Mouse (Mus musculus): ENCODE results near the gene C2cd5. TPM values are rescaled to one million over a fixed set of nuclear protein-coding genes. Genes with fewer than 3 reads are reported as not detected.

Gene C2cd5
- polyA plus RNA-seq, 1 experiment from 2014 or later = 33.3 TPM

- Histone ChIP-seq H3K9ac (replicated peaks) (no peak overlapping the region), H3K4me1 (replicated peaks) (0 out of 2 replicates have a peak, but pooled peaks cover 9% of the 10 kb centered on the region), H3K36me3 (peaks cover 23% of the 10 kb centered on the region), H3K9me3 (no peaks in the 10 kb centered on the region), H3K27ac (no peak overlapping the region), H3K4me2 (no peak overlapping the region), H3K27me3 (no peaks in the 10 kb centered on the region), H3K4me3 (replicated peaks) (no peak overlapping the region)
- ATAC-seq (ENCODE audit: insufficient number of reproducible peaks, insufficient read depth, low FRiP score, low TSS enrichment, low read depth) = no peak
- 58% methylated on average over 11 of the region's 11 CpGs for WGBS
Measured at GRCm38 (mm10) chr6:143095126-143095525, 4.8 kb downstream of the C2cd5 start.

- H3K9me3 ChIP-seq = no peaks in the 10 kb centered on the region
- no peak for ATAC-seq (ENCODE audit: insufficient number of reproducible peaks, insufficient read depth, low FRiP score, low TSS enrichment, low read depth)
- no peak overlapping the region for H3K27ac ChIP-seq
- 54% methylated on average over 4 of the region's 4 CpGs for WGBS
- H3K4me1 ChIP-seq (replicated peaks) = no peaks in the 10 kb centered on the region
- peaks cover 41% of the 10 kb centered on the region for H3K36me3 ChIP-seq
- no peak overlapping the region for H3K4me3 ChIP-seq (replicated peaks)
- no peak overlapping the region for H3K4me2 ChIP-seq
- H3K9ac ChIP-seq (replicated peaks) = no peak overlapping the region
- no peaks in the 10 kb centered on the region for H3K27me3 ChIP-seq
Measured at GRCm38 (mm10) chr6:143092856-143093255, 7.1 kb downstream of the C2cd5 start.

- no peak for ATAC-seq (ENCODE audit: insufficient number of reproducible peaks, insufficient read depth, low FRiP score, low TSS enrichment, low read depth)
- peaks cover 53% of the 10 kb centered on the region for H3K36me3 ChIP-seq
Measured at GRCm38 (mm10) chr6:143091076-143091475, 8.9 kb downstream of the C2cd5 start.

GRCm38 (mm10) chr6:143087332-143087731, 12.6 kb downstream of the C2cd5 start:
- peaks cover 87% of the 10 kb centered on the region for H3K36me3 ChIP-seq
- H3K4me3 ChIP-seq (replicated peaks) = no peak overlapping the region
- no peaks in the 10 kb centered on the region for H3K27me3 ChIP-seq
- no peak overlapping the region for H3K4me2 ChIP-seq
- no peaks in the 10 kb centered on the region for H3K9me3 ChIP-seq
- no peak overlapping the region for H3K27ac ChIP-seq
- no peaks in the 10 kb centered on the region for H3K4me1 ChIP-seq (replicated peaks)
- no peak for ATAC-seq (ENCODE audit: insufficient number of reproducible peaks, insufficient read depth, low FRiP score, low TSS enrichment, low read depth)
- 93% methylated on average over 4 of the region's 4 CpGs for WGBS
- H3K9ac ChIP-seq (replicated peaks) = no peak overlapping the region

More at GRCm38 (mm10) chr6:143091076-143091475, 8.9 kb downstream of the C2cd5 start:
- H3K27ac ChIP-seq = no peak overlapping the region
- no peaks in the 10 kb centered on the region for H3K27me3 ChIP-seq
- no peaks in the 10 kb centered on the region for H3K9me3 ChIP-seq
- H3K4me2 ChIP-seq = no peak overlapping the region
- no peaks in the 10 kb centered on the region for H3K4me1 ChIP-seq (replicated peaks)
- H3K9ac ChIP-seq (replicated peaks) = no peak overlapping the region
- WGBS = 92% methylated on average over 6 of the region's 6 CpGs
- no peak overlapping the region for H3K4me3 ChIP-seq (replicated peaks)

GRCm38 (mm10) chr6:143085898-143086297, 14.0 kb downstream of the C2cd5 start:
- H3K27me3 ChIP-seq = no peaks in the 10 kb centered on the region
- no peaks in the 10 kb centered on the region for H3K4me1 ChIP-seq (replicated peaks)
- H3K36me3 ChIP-seq = peaks cover 82% of the 10 kb centered on the region
- 96% methylated on average over 1 of the region's 1 CpGs for WGBS
- no peaks in the 10 kb centered on the region for H3K9me3 ChIP-seq
- no peak overlapping the region for H3K4me2 ChIP-seq
- no peak for ATAC-seq (ENCODE audit: insufficient number of reproducible peaks, insufficient read depth, low FRiP score, low TSS enrichment, low read depth)
- H3K9ac ChIP-seq (replicated peaks) = no peak overlapping the region
- H3K27ac ChIP-seq = no peak overlapping the region
- H3K4me3 ChIP-seq (replicated peaks) = no peak overlapping the region

- whole genome bisulfite sequencing = 89% methylated on average over 2 of the region's 2 CpGs
- no peaks in the 10 kb centered on the region for H3K27me3 ChIP-seq
- H3K4me2 ChIP-seq = no peak overlapping the region
- no peak overlapping the region for H3K4me3 ChIP-seq (replicated peaks)
- H3K9ac ChIP-seq (replicated peaks) = no peak overlapping the region
- peaks cover 75% of the 10 kb centered on the region for H3K36me3 ChIP-seq
- H3K27ac ChIP-seq = no peak overlapping the region
- no peaks in the 10 kb centered on the region for H3K4me1 ChIP-seq (replicated peaks)
- no peaks in the 10 kb centered on the region for H3K9me3 ChIP-seq
- ATAC-seq (ENCODE audit: insufficient number of reproducible peaks, insufficient read depth, low FRiP score, low TSS enrichment, low read depth) = no peak
Measured at GRCm38 (mm10) chr6:143084314-143085025, 15.5 kb downstream of the C2cd5 start.

- Histone ChIP-seq H3K9me3 (no peaks in the 10 kb centered on the region), H3K4me2 (no peak overlapping the region), H3K36me3 (peaks cover 77% of the 10 kb centered on the region), H3K9ac (replicated peaks) (no peak overlapping the region), H3K4me3 (replicated peaks) (no peak overlapping the region), H3K4me1 (replicated peaks) (no peaks in the 10 kb centered on the region), H3K27ac (no peak overlapping the region), H3K27me3 (no peaks in the 10 kb centered on the region)
- ATAC-seq (ENCODE audit: insufficient number of reproducible peaks, insufficient read depth, low FRiP score, low TSS enrichment, low read depth) = no peak
- 84% methylated on average over 13 of the region's 13 CpGs for WGBS
Measured at GRCm38 (mm10) chr6:143081479-143082106, 18.3 kb downstream of the C2cd5 start.

- H3K9me3 ChIP-seq = no peaks in the 10 kb centered on the region
- no peaks in the 10 kb centered on the region for H3K27me3 ChIP-seq
- peaks cover 73% of the 10 kb centered on the region for H3K36me3 ChIP-seq
- no peak overlapping the region for H3K27ac ChIP-seq
- H3K9ac ChIP-seq (replicated peaks) = no peak overlapping the region
- 87% methylated on average over 7 of the region's 7 CpGs for WGBS
- H3K4me3 ChIP-seq (replicated peaks) = no peak overlapping the region
- no peak for ATAC-seq (ENCODE audit: insufficient number of reproducible peaks, insufficient read depth, low FRiP score, low TSS enrichment, low read depth)
- no peaks in the 10 kb centered on the region for H3K4me1 ChIP-seq (replicated peaks)
- no peak overlapping the region for H3K4me2 ChIP-seq
Measured at GRCm38 (mm10) chr6:143080774-143081173, 19.2 kb downstream of the C2cd5 start.

GRCm38 (mm10) chr6:143079126-143079525, 20.8 kb downstream of the C2cd5 start:
- H3K36me3 ChIP-seq = peaks cover 70% of the 10 kb centered on the region
- H3K9ac ChIP-seq (replicated peaks) = no peak overlapping the region
- 85% methylated on average over 4 of the region's 4 CpGs for WGBS
- no peak overlapping the region for H3K4me3 ChIP-seq (replicated peaks)
- H3K4me1 ChIP-seq (replicated peaks) = no peaks in the 10 kb centered on the region
- H3K27ac ChIP-seq = no peak overlapping the region
- H3K9me3 ChIP-seq = no peaks in the 10 kb centered on the region
- H3K4me2 ChIP-seq = no peak overlapping the region
- H3K27me3 ChIP-seq = no peaks in the 10 kb centered on the region
- no peak for ATAC-seq (ENCODE audit: insufficient number of reproducible peaks, insufficient read depth, low FRiP score, low TSS enrichment, low read depth)

- no peak overlapping the region for H3K4me3 ChIP-seq (replicated peaks)
- H3K4me1 ChIP-seq (replicated peaks) = no peaks in the 10 kb centered on the region
- 88% methylated on average over 10 of the region's 10 CpGs for WGBS
- H3K9ac ChIP-seq (replicated peaks) = no peak overlapping the region
- no peak for ATAC-seq (ENCODE audit: insufficient number of reproducible peaks, insufficient read depth, low FRiP score, low TSS enrichment, low read depth)
- no peak overlapping the region for H3K4me2 ChIP-seq
- no peaks in the 10 kb centered on the region for H3K9me3 ChIP-seq
- peaks cover 66% of the 10 kb centered on the region for H3K36me3 ChIP-seq
- no peak overlapping the region for H3K27ac ChIP-seq
- no peaks in the 10 kb centered on the region for H3K27me3 ChIP-seq
Measured at GRCm38 (mm10) chr6:143076461-143076860, 23.5 kb downstream of the C2cd5 start.

- Histone ChIP-seq H3K4me2 (no peak overlapping the region), H3K27ac (no peak overlapping the region), H3K9me3 (no peaks in the 10 kb centered on the region), H3K36me3 (peaks cover 64% of the 10 kb centered on the region), H3K4me1 (replicated peaks) (no peaks in the 10 kb centered on the region), H3K9ac (replicated peaks) (no peak overlapping the region), H3K27me3 (no peaks in the 10 kb centered on the region), H3K4me3 (replicated peaks) (no peak overlapping the region)
- 98% methylated on average over 1 of the region's 1 CpGs for WGBS
- ATAC-seq (ENCODE audit: insufficient number of reproducible peaks, insufficient read depth, low FRiP score, low TSS enrichment, low read depth) = no peak
Measured at GRCm38 (mm10) chr6:143073914-143074313, 26.0 kb downstream of the C2cd5 start.

Data from limb, embryonic 12.5 days (tissue).